Mouse (Mus musculus) lung, postnatal 0 days (tissue): ENCODE data around the gene Gm20388. TPM values are rescaled to one million over a fixed set of nuclear protein-coding genes. Genes with fewer than 3 reads are reported as not detected.

Source experiments
- ATAC-seq: fragments of 200-750 bp; cut with Nextera tagmentation; 2 replicates; pipeline ENCODE4 v1.8.0; 2017; ENCODE audit warnings: moderate library complexity
- DNase-seq: peaks from one replicate; pipeline ENCODE4 v3.0.0-alpha.2; 2016; ENCODE audit warnings: low spot score
- H3K27ac ChIP-seq: fragments of 300-500 bp; sonication (generic); 2 replicates; pipeline ENCODE4 v1.5.1; 2014; ENCODE audit warnings: antibody characterized with exemption, mild to moderate bottlenecking, low read length, mixed read lengths
- H3K27me3 ChIP-seq: fragments of 300-500 bp; sonication (generic); replicated peaks from 2 replicates; pipeline ENCODE4 v1.6.1; 2014; ENCODE audit warnings: low read length, mixed read lengths; ENCODE audit not compliant: insufficient read depth
- H3K36me3 ChIP-seq: fragments of 300-500 bp; sonication (generic); 2 replicates; pipeline ENCODE4 v1.6.1; 2014; ENCODE audit warnings: low read length, mixed read lengths; ENCODE audit not compliant: insufficient read depth
- H3K4me1 ChIP-seq: fragments of 300-500 bp; sonication (generic); 2 replicates; pipeline ENCODE4 v1.6.1; 2014; ENCODE audit warnings: antibody characterized with exemption, low read depth, low read length, mixed read lengths; ENCODE audit not compliant: insufficient read depth
- H3K4me2 ChIP-seq: fragments of 300-500 bp; sonication (generic); replicated peaks from 2 replicates; pipeline ENCODE4 v1.6.1; 2014; ENCODE audit warnings: low read depth, mild to moderate bottlenecking, low read length, moderate library complexity, mixed read lengths
- H3K4me3 ChIP-seq: fragments of 300-500 bp; sonication (generic); 2 replicates; pipeline ENCODE4 v1.5.1; 2014; ENCODE audit warnings: low read depth, low read length
- H3K9ac ChIP-seq: fragments of 300-500 bp; sonication (generic); replicated peaks from 2 replicates; pipeline ENCODE4 v1.6.1; 2014; ENCODE audit warnings: low read depth, mild to moderate bottlenecking
- H3K9me3 ChIP-seq: fragments of 300-500 bp; sonication (generic); 2 replicates; pipeline ENCODE4 v1.6.1; 2016; ENCODE audit warnings: low read length, mixed read lengths
- CTCF ChIP-seq: IDR thresholded peaks from 2 replicates; pipeline ENCODE4 v1.5.1; 2016; ENCODE audit warnings: antibody characterized with exemption, mild to moderate bottlenecking
- EP300 ChIP-seq: IDR thresholded peaks from 2 replicates; pipeline ENCODE4 v1.6.1; 2016; ENCODE audit warnings: antibody characterized with exemption, mild to moderate bottlenecking, control low read depth
- WGBS: fragments of 180-500 bp; shearing (Covaris S2); extraction: QIAGEN DNeasy Blood & Tissue Kit; methylation state at CpG from one replicate; pipeline ENCODE4 v1.1.7; 2014; 5-methylcytosine and 5-hydroxymethylcytosine counted together
- polyA plus RNA-seq: library from polyadenylated mRNA; unstranded; fragments of >200 nt; fragmentation: Nextera tagmentation; extraction: Ambion mirVana; gene quantifications from 2 replicates; pipeline ENCODE4 v1.2.1, GENCODE M21; 2015

Gm20388 gene
- polyA plus RNA-seq, 1 experiment from 2014 or later: not detected

GRCm38 (mm10) chr8:121877828-121878480, 1967.3 kb downstream of the Gm20388 start:
- Histone ChIP-seq H3K4me3 (no peak overlapping the region), H3K27me3 (no peaks in the 10 kb centered on the region), H3K36me3 (no peaks in the 10 kb centered on the region), H3K4me2 (no peak overlapping the region), H3K27ac (no peak overlapping the region), H3K9ac (no peak overlapping the region), H3K4me1 (no peaks in the 10 kb centered on the region), H3K9me3 (no peaks in the 10 kb centered on the region)
- DNase-seq: peak; percentile 25
- no peak for TF ChIP-seq EP300
- no peak for TF ChIP-seq CTCF
- ATAC-seq: no peak; the same call in 1 of the 2 replicates
- 73% methylated on average over 7 of the region's 7 CpGs for WGBS

GRCm38 (mm10) chr8:121879712-121880111, 1969.1 kb downstream of the Gm20388 start:
- 92% methylated on average over 3 of the region's 3 CpGs for WGBS
- no peak for DNase-seq
- Histone ChIP-seq H3K4me3 (no peak overlapping the region), H3K36me3 (no peaks in the 10 kb centered on the region), H3K27ac (no peak overlapping the region), H3K4me2 (no peak overlapping the region), H3K9ac (no peak overlapping the region), H3K9me3 (no peaks in the 10 kb centered on the region), H3K27me3 (no peaks in the 10 kb centered on the region), H3K4me1 (no peaks in the 10 kb centered on the region)
- TF ChIP-seq CTCF (no peak), EP300 (no peak)
- ATAC-seq: no peak

GRCm38 (mm10) chr8:121880818-121881217, 1970.2 kb downstream of the Gm20388 start:
- no peak for ATAC-seq
- no peak overlapping the region for H3K4me2 ChIP-seq
- no peak for DNase-seq

GRCm38 (mm10) chr8:121881921-121882320, 1971.3 kb downstream of the Gm20388 start:
- H3K4me3 ChIP-seq: no peak overlapping the region
- no peaks in the 10 kb centered on the region for H3K9me3 ChIP-seq
- ATAC-seq (no peak), DNase-seq (no peak)
- TF ChIP-seq EP300 (no peak), CTCF (no peak)
- WGBS: 64% methylated on average over 5 of the region's 5 CpGs
- peaks cover 7% of the 10 kb centered on the region; the same call in 1 of the 2 replicates for H3K36me3 ChIP-seq
- no peaks in the 10 kb centered on the region for H3K4me1 ChIP-seq
- no peak overlapping the region for H3K27ac ChIP-seq
- no peak overlapping the region for H3K9ac ChIP-seq
- no peaks in the 10 kb centered on the region for H3K27me3 ChIP-seq
- no peak overlapping the region for H3K4me2 ChIP-seq

More at GRCm38 (mm10) chr8:121880818-121881217, 1970.2 kb downstream of the Gm20388 start:
- no peaks in the 10 kb centered on the region for H3K9me3 ChIP-seq
- no peaks in the 10 kb centered on the region for H3K27me3 ChIP-seq
- no peaks in the 10 kb centered on the region for H3K4me1 ChIP-seq
- no peak overlapping the region for H3K27ac ChIP-seq
- no peak overlapping the region for H3K9ac ChIP-seq
- no peak overlapping the region for H3K4me3 ChIP-seq
- TF ChIP-seq EP300 (no peak), CTCF (no peak)
- peaks cover 2% of the 10 kb centered on the region; the same call in 1 of the 2 replicates for H3K36me3 ChIP-seq
- WGBS: 48% methylated on average over 1 of the region's 1 CpGs

- no peak for ATAC-seq
- whole genome bisulfite sequencing: 81% methylated on average over 3 of the region's 3 CpGs
Observed at GRCm38 (mm10) chr8:121884181-121884580, 1973.5 kb downstream of the Gm20388 start.

GRCm38 (mm10) chr8:121885001-121885400, 1974.4 kb downstream of the Gm20388 start:
- Histone ChIP-seq H3K9ac (no peak overlapping the region), H3K9me3 (no peaks in the 10 kb centered on the region), H3K27me3 (no peaks in the 10 kb centered on the region), H3K4me1 (no peaks in the 10 kb centered on the region), H3K4me2 (no peak overlapping the region), H3K36me3 (peaks cover 7% of the 10 kb centered on the region; the same call in 1 of the 2 replicates), H3K27ac (no peak overlapping the region), H3K4me3 (no peak overlapping the region)
- DNase-seq (no peak), ATAC-seq (no peak)
- TF ChIP-seq CTCF (no peak), EP300 (no peak)
- 92% methylated on average over 9 of the region's 9 CpGs for WGBS

More at GRCm38 (mm10) chr8:121884181-121884580, 1973.5 kb downstream of the Gm20388 start:
- Histone ChIP-seq H3K4me1 (no peaks in the 10 kb centered on the region), H3K9ac (no peak overlapping the region), H3K9me3 (no peaks in the 10 kb centered on the region), H3K4me2 (no peak overlapping the region), H3K4me3 (no peak overlapping the region), H3K27me3 (no peaks in the 10 kb centered on the region), H3K27ac (no peak overlapping the region), H3K36me3 (peaks cover 7% of the 10 kb centered on the region; the same call in 1 of the 2 replicates)
- DNase-seq: no peak
- TF ChIP-seq EP300 (no peak), CTCF (no peak)
